Comparison of ENCODE assay signal across 8 mouse cellular contexts in genomic region chr13:112463337-112463802, GRCm38 (mm10). TPM values are rescaled to one million over a fixed set of nuclear protein-coding genes. Genes with fewer than 3 reads are reported as not detected.
A peak's percentile ranks its signal among the peaks of the same experiment; 100 is the strongest.
DNase-seq lines count a peak whose midpoint lies in the region; ATAC-seq and TF ChIP-seq lines count a peak whose summit lies in the region.

No protein-coding gene starts in this region.

- H3K4me1 ChIP-seq in lung, embryonic 14.5 days (ENCODE audit: insufficient read depth): peaks cover 23% of the 10 kb centered on the region; the same call in 1 of the 2 replicates
- H3K4me1 ChIP-seq in embryonic facial prominence, embryonic 13.5 days: peaks cover 26% of the 10 kb centered on the region
- peaks cover 19% of the 10 kb centered on the region for H3K4me1 ChIP-seq in limb, embryonic 10.5 days
- H3K4me1 ChIP-seq in neural tube, embryonic 14.5 days (ENCODE audit: control insufficient read depth, insufficient read depth, low read length): peaks cover 10% of the 10 kb centered on the region; the same call in 1 of the 2 replicates

- TF ChIP-seq CTCF in lung, embryonic 14.5 days (IDR thresholded peaks at IDR 0.05; ENCODE audit: low read depth): no peak

- peak overlapping the region; percentile 84 for H3K4me2 ChIP-seq in lung, embryonic 14.5 days
- H3K4me2 ChIP-seq in embryonic facial prominence, embryonic 13.5 days: peak overlapping the region; percentile 91
- peak overlapping the region; percentile 83 for H3K4me2 ChIP-seq in neural tube, embryonic 14.5 days (ENCODE audit: low read depth, low read length)

- 1% methylated on average over 17 of the region's 17 CpGs for WGBS in lung, embryonic 14.5 days
- 4% methylated on average over 17 of the region's 17 CpGs for WGBS in embryonic facial prominence, embryonic 13.5 days
- WGBS in limb, embryonic 10.5 days: 3% methylated on average over 17 of the region's 17 CpGs
- WGBS in neural tube, embryonic 14.5 days: 1% methylated on average over 17 of the region's 17 CpGs

- H3K27me3 ChIP-seq in lung, embryonic 14.5 days (ENCODE audit: insufficient read depth, low read length): no peaks in the 10 kb centered on the region
- H3K27me3 ChIP-seq in embryonic facial prominence, embryonic 13.5 days: no peaks in the 10 kb centered on the region
- H3K27me3 ChIP-seq in limb, embryonic 10.5 days (ENCODE audit: low read depth, poor library complexity, severe bottlenecking): no peaks in the 10 kb centered on the region
- H3K27me3 ChIP-seq in neural tube, embryonic 14.5 days (ENCODE audit: control insufficient read depth, insufficient read depth, low read length): no peaks in the 10 kb centered on the region

- peak; percentile 84 for ATAC-seq in lung, embryonic 14.5 days (ENCODE audit: insufficient read depth)
- peak; percentile 70; the same call in 1 of the 2 replicates for ATAC-seq in embryonic facial prominence, embryonic 13.5 days (ENCODE audit: insufficient number of reproducible peaks, insufficient read depth, low FRiP score, low TSS enrichment, low read depth)
- peak; percentile 73 for ATAC-seq in neural tube, embryonic 14.5 days (ENCODE audit: low read depth)

- H3K9me3 ChIP-seq in lung, embryonic 14.5 days (ENCODE audit: low read depth, low read length): no peaks in the 10 kb centered on the region
- H3K9me3 ChIP-seq in embryonic facial prominence, embryonic 13.5 days: no peaks in the 10 kb centered on the region
- H3K9me3 ChIP-seq in limb, embryonic 10.5 days (replicated peaks): no peaks in the 10 kb centered on the region
- H3K9me3 ChIP-seq in neural tube, embryonic 14.5 days (ENCODE audit: control insufficient read depth, low read length): no peaks in the 10 kb centered on the region

- H3K36me3 ChIP-seq in lung, embryonic 14.5 days (ENCODE audit: insufficient read depth): no peaks in the 10 kb centered on the region
- no peaks in the 10 kb centered on the region for H3K36me3 ChIP-seq in embryonic facial prominence, embryonic 13.5 days
- H3K36me3 ChIP-seq in limb, embryonic 10.5 days: no peaks in the 10 kb centered on the region
- no peaks in the 10 kb centered on the region for H3K36me3 ChIP-seq in neural tube, embryonic 14.5 days (ENCODE audit: control insufficient read depth, insufficient read depth, low read length)

- H3K4me3 ChIP-seq in lung, embryonic 14.5 days (ENCODE audit: low read depth, low read length): peak overlapping the region; percentile 87
- peak overlapping the region; percentile 89 for H3K4me3 ChIP-seq in embryonic facial prominence, embryonic 13.5 days
- peak overlapping the region; percentile 89 for H3K4me3 ChIP-seq in limb, embryonic 10.5 days
- H3K4me3 ChIP-seq in neural tube, embryonic 14.5 days (ENCODE audit: low read depth, low read length): peak overlapping the region; percentile 91

- peak overlapping the region; percentile 78 for H3K9ac ChIP-seq in lung, embryonic 14.5 days
- peak overlapping the region; percentile 92 for H3K9ac ChIP-seq in embryonic facial prominence, embryonic 13.5 days
- peak overlapping the region; percentile 47 for H3K9ac ChIP-seq in neural tube, embryonic 14.5 days (replicated peaks; ENCODE audit: low read depth, low read length)

- no peak for DNase-seq in lung, embryonic 14.5 days
- no peak for DNase-seq in lung, postnatal 10 days
- no peak for DNase-seq in limb, embryonic 10.5 days (ENCODE audit: low spot score)
- no peak for DNase-seq in natural killer cell, adult 2 months (ENCODE audit: low spot score in 2 of 2)
- DNase-seq in layer of hippocampus, adult 18-20 months (ENCODE audit: low spot score in 2 of 2): no peak
- no peak for DNase-seq in left cerebral cortex, adult 9 months (ENCODE audit: low spot score in 2 of 2)

- H3K27ac ChIP-seq in lung, embryonic 14.5 days (ENCODE audit: low read depth): peak overlapping the region; percentile 79
- peak overlapping the region; percentile 82 for H3K27ac ChIP-seq in embryonic facial prominence, embryonic 13.5 days
- H3K27ac ChIP-seq in limb, embryonic 10.5 days: peak overlapping the region; percentile 94
- peak overlapping the region; percentile 55 for H3K27ac ChIP-seq in neural tube, embryonic 14.5 days (ENCODE audit: low read depth, low read length)

RNA-seq across cellular contexts. Expression of gene Il6st, which starts 0.5 kb away (rescaled TPM):
- polyA plus RNA-seq in lung, embryonic 14.5 days (2014; fragmentation: Nextera tagmentation; extraction: Ambion mirVana): 41.0 and 41.3 TPM in 2 replicates
- 28.1 and 36.9 TPM in 2 replicates for polyA plus RNA-seq in embryonic facial prominence, embryonic 13.5 days (2015; fragmentation: Nextera tagmentation; extraction: Ambion mirVana)
- 16.1 and 21.3 TPM in 2 replicates for polyA plus RNA-seq in limb, embryonic 10.5 days (2016; fragmentation: Nextera tagmentation; extraction: Ambion mirVana)
- 21.9 and 32.3 TPM in 2 replicates for polyA plus RNA-seq in neural tube, embryonic 14.5 days (2014; fragmentation: Nextera tagmentation; extraction: Ambion mirVana)
- total RNA-seq in layer of hippocampus, adult 18-20 months (2021): 10 to 100 TPM; 75.8 to 84.6 TPM
